Mouse (Mus musculus): ENCODE results near the gene Tas1r1. TPM values are rescaled to one million over a fixed set of nuclear protein-coding genes. Genes with fewer than 3 reads are reported as not detected.

Gene Tas1r1
- polyA plus RNA-seq, 1 experiment from 2014 or later, result 0.59 TPM

DNA sequence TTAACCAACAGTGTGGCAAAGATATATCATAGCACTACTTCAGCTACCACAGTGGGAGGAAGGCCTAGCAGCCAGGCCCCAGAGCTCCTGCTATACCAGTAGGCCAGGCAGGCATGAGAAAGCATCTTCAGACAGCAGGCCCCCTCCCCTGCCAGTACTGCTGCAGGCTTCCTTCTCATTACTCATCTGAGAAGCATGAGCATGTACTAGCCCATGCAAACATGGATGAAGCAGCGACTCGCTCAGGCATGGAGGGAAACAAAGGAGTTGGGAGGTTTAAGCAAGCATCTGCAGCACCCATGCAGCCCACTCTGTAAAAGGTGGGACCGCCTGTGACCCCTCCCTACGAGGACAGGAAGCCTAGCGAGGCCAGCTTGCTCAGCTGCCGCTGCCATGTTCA is 19.3 kb downstream of the Tas1r1 start:
- H3K4me1 ChIP-seq (replicated peaks; ENCODE audit: control insufficient read depth, insufficient read depth, low read length), result peaks cover 7% of the 10 kb centered on the region; the same call in 1 of the 2 replicates
- H3K27me3 ChIP-seq (ENCODE audit: control insufficient read depth, insufficient read depth, low read depth, low read length), result no peaks in the 10 kb centered on the region
- H3K9ac ChIP-seq (ENCODE audit: low read length), result no peak overlapping the region
- H3K9me3 ChIP-seq (ENCODE audit: control insufficient read depth, low read length), result no peaks in the 10 kb centered on the region
- ATAC-seq (ENCODE audit: low read depth), result no peak
- 78% methylated on average over 6 of the region's 6 CpGs for WGBS
- no peak overlapping the region for H3K4me2 ChIP-seq (ENCODE audit: low read depth, low read length)
- H3K4me3 ChIP-seq (ENCODE audit: low read length), result no peak overlapping the region
- peaks cover 61% of the 10 kb centered on the region for H3K36me3 ChIP-seq (ENCODE audit: control insufficient read depth, insufficient read depth, low read length)
- no peak overlapping the region for H3K27ac ChIP-seq (ENCODE audit: low read length)

DNA sequence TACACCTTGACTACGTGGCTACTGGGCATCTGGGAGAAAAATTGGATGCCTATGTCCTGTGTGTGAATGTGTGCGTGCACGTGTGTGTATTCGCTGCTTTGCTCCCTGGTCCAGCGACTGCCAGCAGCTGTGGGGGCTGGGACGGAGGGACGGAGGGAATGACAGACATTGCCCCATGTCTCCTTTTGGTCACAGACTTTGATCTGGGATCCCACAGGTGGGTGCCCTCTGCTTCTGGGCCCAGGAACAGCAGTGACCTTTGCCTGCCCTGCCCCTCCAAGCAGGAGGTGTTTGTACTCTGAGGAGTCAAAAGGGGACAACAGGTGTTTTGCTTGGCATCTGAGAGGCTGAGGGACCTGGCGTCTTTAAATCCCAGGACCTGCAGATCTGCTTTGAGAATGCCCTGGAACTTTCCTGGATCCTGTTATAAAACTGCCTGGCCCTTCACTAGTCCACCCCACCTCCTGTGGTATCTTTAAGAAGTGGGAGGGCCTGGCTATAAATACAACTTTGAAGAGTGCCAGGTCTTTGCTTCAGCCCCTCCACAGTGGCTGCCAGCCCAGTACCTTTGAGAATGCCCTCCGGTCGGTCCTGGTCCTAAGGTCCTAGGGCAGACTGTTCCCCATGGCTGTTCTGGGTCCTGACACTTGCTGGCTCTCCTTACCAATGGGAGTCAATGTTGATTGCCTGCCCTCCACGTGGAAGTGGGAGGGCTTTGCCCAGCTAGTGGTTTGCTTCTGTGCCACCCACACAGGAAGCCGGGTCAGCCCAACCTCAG is 25.1 kb downstream of the Tas1r1 start:
- ATAC-seq (ENCODE audit: low read depth), result no peak
- H3K9me3 ChIP-seq (ENCODE audit: control insufficient read depth, low read length), result no peaks in the 10 kb centered on the region
- no peaks in the 10 kb centered on the region for H3K27me3 ChIP-seq (ENCODE audit: control insufficient read depth, insufficient read depth, low read depth, low read length)
- peaks cover 24% of the 10 kb centered on the region for H3K4me1 ChIP-seq (replicated peaks; ENCODE audit: control insufficient read depth, insufficient read depth, low read length)
- H3K9ac ChIP-seq (ENCODE audit: low read length), result no peak overlapping the region
- no peak overlapping the region for H3K27ac ChIP-seq (ENCODE audit: low read length)
- 77% methylated on average over 12 of the region's 12 CpGs for WGBS
- no peak overlapping the region for H3K4me3 ChIP-seq (ENCODE audit: low read length)
- H3K4me2 ChIP-seq (ENCODE audit: low read depth, low read length), result no peak overlapping the region
- peaks cover 27% of the 10 kb centered on the region for H3K36me3 ChIP-seq (ENCODE audit: control insufficient read depth, insufficient read depth, low read length)

DNA sequence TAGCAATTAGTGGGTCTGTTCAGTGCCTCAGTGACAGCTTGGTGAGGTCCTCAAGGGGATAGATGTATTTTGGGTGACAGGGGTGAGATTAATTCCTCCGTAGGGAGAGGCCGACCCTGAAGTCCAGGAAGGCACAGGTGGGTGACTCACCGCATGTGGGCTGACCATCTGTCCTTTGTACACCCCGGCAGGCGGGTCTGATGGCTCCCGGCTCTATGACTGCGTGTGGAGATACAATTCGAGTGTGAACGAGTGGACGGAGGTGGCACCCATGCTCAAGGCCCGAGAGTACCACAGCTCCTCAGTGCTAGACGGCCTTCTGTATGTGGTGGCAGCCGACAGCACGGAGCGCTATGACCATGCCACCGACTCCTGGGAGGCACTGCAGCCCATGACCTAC is 26.3 kb downstream of the Tas1r1 start:
- no peak overlapping the region for H3K4me2 ChIP-seq (ENCODE audit: low read depth, low read length)
- H3K9me3 ChIP-seq (ENCODE audit: control insufficient read depth, low read length), result no peaks in the 10 kb centered on the region
- ATAC-seq (ENCODE audit: low read depth), result no peak
- H3K36me3 ChIP-seq (ENCODE audit: control insufficient read depth, insufficient read depth, low read length), result peaks cover 24% of the 10 kb centered on the region
- no peak overlapping the region for H3K27ac ChIP-seq (ENCODE audit: low read length)
- H3K4me1 ChIP-seq (replicated peaks; ENCODE audit: control insufficient read depth, insufficient read depth, low read length), result peaks cover 33% of the 10 kb centered on the region
- no peak overlapping the region for H3K4me3 ChIP-seq (ENCODE audit: low read length)
- 87% methylated on average over 16 of the region's 16 CpGs for WGBS
- no peak overlapping the region for H3K9ac ChIP-seq (ENCODE audit: low read length)
- H3K27me3 ChIP-seq (ENCODE audit: control insufficient read depth, insufficient read depth, low read depth, low read length), result no peaks in the 10 kb centered on the region

DNA sequence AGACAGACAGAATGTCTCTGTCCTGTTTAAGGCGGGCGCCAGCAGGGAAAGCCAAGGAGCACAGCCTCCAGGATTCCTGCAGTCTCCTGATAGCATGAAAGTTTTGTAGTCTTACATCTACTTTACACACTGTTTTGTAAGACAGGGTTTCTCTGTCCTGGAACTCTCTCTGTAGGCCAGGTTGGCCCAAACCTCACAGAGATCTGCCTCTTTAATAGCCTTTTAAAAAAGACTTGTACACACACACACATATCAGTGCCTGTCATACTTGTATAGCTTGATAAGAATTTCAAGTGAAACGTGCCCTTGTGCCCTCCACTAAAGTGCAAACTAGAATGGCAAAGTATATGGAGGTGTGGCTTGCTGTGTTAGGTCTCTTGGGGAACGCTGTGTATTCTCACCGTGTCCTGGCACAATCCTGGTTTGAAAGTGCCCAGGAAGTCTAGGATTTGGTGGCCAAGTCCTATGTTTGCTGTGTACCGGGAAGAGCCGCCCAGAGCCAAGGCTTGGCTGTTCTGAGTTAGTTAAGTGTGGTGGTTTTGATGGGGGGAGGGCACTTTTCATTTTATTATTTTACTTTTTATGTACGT is 27.1 kb downstream of the Tas1r1 start:
- Histone ChIP-seq H3K36me3 (ENCODE audit: control insufficient read depth, insufficient read depth, low read length) (peaks cover 24% of the 10 kb centered on the region), H3K9ac (ENCODE audit: low read length) (peak overlapping the region; percentile 77), H3K9me3 (ENCODE audit: control insufficient read depth, low read length) (no peaks in the 10 kb centered on the region), H3K27ac (ENCODE audit: low read length) (peak overlapping the region; percentile 96), H3K27me3 (ENCODE audit: control insufficient read depth, insufficient read depth, low read depth, low read length) (no peaks in the 10 kb centered on the region), H3K4me3 (ENCODE audit: low read length) (peak overlapping the region; percentile 79), H3K4me1 (replicated peaks; ENCODE audit: control insufficient read depth, insufficient read depth, low read length) (peaks cover 36% of the 10 kb centered on the region), H3K4me2 (ENCODE audit: low read depth, low read length) (peak overlapping the region; percentile 95)
- ATAC-seq (ENCODE audit: low read depth), result no peak
- 52% methylated on average over 8 of the region's 8 CpGs for WGBS

DNA sequence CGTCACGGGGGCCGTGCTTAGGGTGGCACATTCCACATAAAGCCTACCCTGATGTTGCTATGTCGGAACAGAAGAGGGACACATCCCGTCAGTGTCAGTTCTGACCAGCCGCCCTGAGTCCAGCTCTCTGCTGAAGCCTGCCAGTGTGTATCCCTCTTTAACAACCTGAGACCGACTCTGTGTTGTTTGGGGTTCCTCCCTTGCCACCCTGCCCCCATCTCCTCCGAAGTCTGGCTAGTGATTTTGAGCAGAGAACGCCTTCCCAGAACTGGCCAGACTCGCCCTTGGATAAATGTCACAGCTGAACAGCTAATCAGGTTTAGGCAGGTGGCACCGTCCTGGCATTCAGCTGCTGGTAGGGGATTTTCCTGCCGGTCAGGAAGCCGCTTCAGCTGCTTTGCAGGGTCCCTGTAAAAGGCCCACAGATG is 27.6 kb downstream of the Tas1r1 start:
- peak overlapping the region; percentile 77 for H3K9ac ChIP-seq (ENCODE audit: low read length)
- H3K36me3 ChIP-seq (ENCODE audit: control insufficient read depth, insufficient read depth, low read length), result peaks cover 19% of the 10 kb centered on the region
- H3K27me3 ChIP-seq (ENCODE audit: control insufficient read depth, insufficient read depth, low read depth, low read length), result no peaks in the 10 kb centered on the region
- H3K4me2 ChIP-seq (ENCODE audit: low read depth, low read length), result peak overlapping the region; percentile 95
- no peak for ATAC-seq (ENCODE audit: low read depth)
- no peaks in the 10 kb centered on the region for H3K9me3 ChIP-seq (ENCODE audit: control insufficient read depth, low read length)
- H3K4me1 ChIP-seq (replicated peaks; ENCODE audit: control insufficient read depth, insufficient read depth, low read length), result peaks cover 36% of the 10 kb centered on the region
- WGBS, result 10% methylated on average over 13 of the region's 13 CpGs
- peak overlapping the region; percentile 79 for H3K4me3 ChIP-seq (ENCODE audit: low read length)
- H3K27ac ChIP-seq (ENCODE audit: low read length), result peak overlapping the region; percentile 96

DNA sequence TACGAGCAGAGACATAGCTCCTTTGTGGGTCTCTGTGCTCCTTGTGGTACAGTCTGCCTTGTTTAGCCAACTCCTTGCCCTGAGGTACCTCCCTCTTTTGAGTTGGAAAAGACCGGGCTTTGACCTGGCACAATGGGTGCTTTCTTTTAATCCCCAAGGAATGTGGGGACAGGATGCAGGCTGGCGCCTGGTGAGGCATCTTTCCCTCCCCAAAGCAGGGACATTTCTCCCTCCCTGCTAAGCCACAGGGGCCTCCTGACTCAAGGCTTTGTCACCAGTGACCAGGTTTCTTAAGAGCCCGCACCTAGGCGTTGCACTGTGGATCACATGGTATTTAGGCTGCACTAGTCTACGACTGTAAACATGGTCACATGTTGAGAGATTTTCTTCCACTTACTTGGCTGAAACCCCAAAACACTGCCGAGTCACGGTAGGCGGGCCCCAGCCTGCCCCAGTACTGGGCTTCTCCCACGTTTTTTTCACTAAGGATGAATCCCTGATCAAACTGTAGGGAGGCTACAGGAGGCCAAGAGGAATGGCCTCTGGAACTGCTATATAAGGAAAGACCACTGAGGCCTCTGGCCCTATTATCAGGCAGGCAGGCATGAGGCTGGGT is 28.2 kb downstream of the Tas1r1 start:
- peak; percentile 5; the same call in 1 of the 2 replicates for ATAC-seq (ENCODE audit: low read depth)
- Histone ChIP-seq H3K27me3 (ENCODE audit: control insufficient read depth, insufficient read depth, low read depth, low read length) (no peaks in the 10 kb centered on the region), H3K27ac (ENCODE audit: low read length) (peak overlapping the region; percentile 96), H3K9ac (ENCODE audit: low read length) (peak overlapping the region; percentile 77), H3K4me2 (ENCODE audit: low read depth, low read length) (peak overlapping the region; percentile 95), H3K4me1 (replicated peaks; ENCODE audit: control insufficient read depth, insufficient read depth, low read length) (peaks cover 36% of the 10 kb centered on the region), H3K9me3 (ENCODE audit: control insufficient read depth, low read length) (no peaks in the 10 kb centered on the region), H3K36me3 (ENCODE audit: control insufficient read depth, insufficient read depth, low read length) (peaks cover 15% of the 10 kb centered on the region), H3K4me3 (ENCODE audit: low read length) (peak overlapping the region; percentile 79)
- 2% methylated on average over 10 of the region's 10 CpGs for WGBS

DNA sequence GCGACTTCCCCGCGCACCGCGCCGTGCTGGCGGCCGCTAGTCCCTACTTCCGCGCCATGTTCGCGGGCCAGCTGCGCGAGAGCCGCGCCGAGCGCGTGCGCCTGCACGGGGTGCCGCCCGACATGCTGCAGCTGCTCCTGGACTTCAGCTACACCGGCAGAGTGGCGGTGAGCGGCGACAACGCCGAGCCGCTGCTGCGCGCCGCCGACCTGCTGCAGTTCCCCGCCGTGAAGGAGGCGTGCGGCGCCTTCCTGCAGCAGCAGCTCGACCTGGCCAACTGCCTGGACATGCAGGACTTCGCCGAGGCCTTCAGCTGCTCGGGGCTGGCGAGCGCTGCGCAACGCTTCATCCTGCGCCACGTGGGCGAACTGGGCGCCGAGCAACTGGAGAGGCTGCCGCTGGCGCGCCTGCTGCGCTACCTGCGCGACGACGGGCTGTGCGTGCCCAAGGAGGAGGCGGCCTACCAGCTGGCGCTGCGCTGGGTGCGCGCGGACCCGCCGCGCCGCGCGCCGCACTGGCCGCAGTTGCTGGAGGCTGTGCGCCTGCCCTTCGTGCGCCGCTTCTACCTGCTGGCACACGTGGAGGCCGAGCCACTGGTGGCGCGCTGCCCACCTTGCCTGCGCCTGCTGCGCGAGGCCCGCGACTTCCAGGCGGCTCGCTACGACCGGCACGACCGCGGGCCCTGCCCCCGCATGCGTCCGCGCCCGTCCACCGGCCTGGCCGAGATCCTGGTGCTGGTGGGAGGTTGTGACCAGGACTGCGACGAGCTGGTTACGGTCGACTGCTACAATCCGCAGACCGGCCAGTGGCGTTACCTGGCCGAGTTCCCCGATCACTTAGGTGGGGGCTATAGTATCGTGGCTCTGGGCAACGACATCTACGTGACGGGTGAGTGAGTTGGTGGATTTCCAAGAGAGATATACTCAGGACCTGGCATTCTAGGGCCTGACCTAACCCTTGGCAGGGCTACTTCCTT is 29.0 kb downstream of the Tas1r1 start:
- Histone ChIP-seq H3K36me3 (ENCODE audit: control insufficient read depth, insufficient read depth, low read length) (peaks cover 8% of the 10 kb centered on the region; the same call in 1 of the 2 replicates), H3K9ac (ENCODE audit: low read length) (peak overlapping the region; percentile 77), H3K9me3 (ENCODE audit: control insufficient read depth, low read length) (no peaks in the 10 kb centered on the region), H3K27ac (ENCODE audit: low read length) (peak overlapping the region; percentile 96), H3K4me1 (replicated peaks; ENCODE audit: control insufficient read depth, insufficient read depth, low read length) (peaks cover 36% of the 10 kb centered on the region), H3K27me3 (ENCODE audit: control insufficient read depth, insufficient read depth, low read depth, low read length) (no peaks in the 10 kb centered on the region), H3K4me3 (ENCODE audit: low read length) (peak overlapping the region; percentile 79), H3K4me2 (ENCODE audit: low read depth, low read length) (peak overlapping the region; percentile 95)
- peak; percentile 80 for ATAC-seq (ENCODE audit: low read depth)
- under 1% methylated on average over 99 of the region's 115 CpGs for WGBS

DNA sequence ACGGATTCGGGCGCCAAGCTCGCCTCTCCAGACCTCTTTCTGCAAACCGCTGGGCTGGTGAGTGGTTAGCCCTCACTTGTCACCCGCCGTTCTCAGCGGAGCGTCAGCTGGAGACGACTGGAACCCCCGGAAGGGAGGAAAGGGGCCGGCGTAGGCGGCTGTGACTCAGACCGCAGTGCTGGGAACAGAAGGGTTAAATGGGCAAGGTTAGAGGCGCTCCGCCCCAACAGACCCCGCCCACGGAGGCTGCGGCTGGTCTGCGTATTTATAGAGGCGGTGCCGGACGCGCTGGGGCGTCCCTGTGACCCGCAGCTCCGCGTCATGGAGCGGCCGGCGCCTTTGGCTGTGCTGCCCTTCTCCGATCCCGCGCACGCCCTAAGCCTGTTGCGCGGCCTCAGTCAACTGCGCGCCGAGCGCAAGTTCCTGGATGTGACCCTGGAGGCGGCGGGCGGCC is 29.7 kb downstream of the Tas1r1 start, which contains the start of gene Klhl21:
Gene Klhl21 (plus strand): TSS at position 182 of the 454 bp plus-strand sequence.
- ATAC-seq (ENCODE audit: low read depth), result peak; percentile 92
- peak within 1 kb of the TSS; percentile 77 for H3K9ac ChIP-seq (ENCODE audit: low read length)
- H3K27ac ChIP-seq (ENCODE audit: low read length), result peak within 1 kb of the TSS; percentile 96
- no peaks in the 10 kb centered on the region for H3K9me3 ChIP-seq (ENCODE audit: control insufficient read depth, low read length)
- H3K4me3 ChIP-seq (ENCODE audit: low read length), result peak within 1 kb of the TSS; percentile 79
- no peaks in the 10 kb centered on the region for H3K27me3 ChIP-seq (ENCODE audit: control insufficient read depth, insufficient read depth, low read depth, low read length)
- WGBS, result 0% methylated on average over 40 of the region's 45 CpGs
- peaks cover 2% of the 10 kb centered on the region; the same call in 1 of the 2 replicates for H3K36me3 ChIP-seq (ENCODE audit: control insufficient read depth, insufficient read depth, low read length)
- peaks cover 36% of the 10 kb centered on the region for H3K4me1 ChIP-seq (replicated peaks; ENCODE audit: control insufficient read depth, insufficient read depth, low read length)
- peak within 1 kb of the TSS; percentile 95 for H3K4me2 ChIP-seq (ENCODE audit: low read depth, low read length)

All from lung, embryonic 16.5 days (tissue).